Mouse (Mus musculus): Measurements from ENCODE around the gene Ushbp1. TPM values are rescaled to one million over a fixed set of nuclear protein-coding genes. Genes with fewer than 3 reads are reported as not detected.
A peak's percentile ranks its signal among the peaks of the same experiment; 100 is the strongest.

The Ushbp1 gene
- polyA plus RNA-seq, 1 experiment = 0.04 TPM

DNA sequence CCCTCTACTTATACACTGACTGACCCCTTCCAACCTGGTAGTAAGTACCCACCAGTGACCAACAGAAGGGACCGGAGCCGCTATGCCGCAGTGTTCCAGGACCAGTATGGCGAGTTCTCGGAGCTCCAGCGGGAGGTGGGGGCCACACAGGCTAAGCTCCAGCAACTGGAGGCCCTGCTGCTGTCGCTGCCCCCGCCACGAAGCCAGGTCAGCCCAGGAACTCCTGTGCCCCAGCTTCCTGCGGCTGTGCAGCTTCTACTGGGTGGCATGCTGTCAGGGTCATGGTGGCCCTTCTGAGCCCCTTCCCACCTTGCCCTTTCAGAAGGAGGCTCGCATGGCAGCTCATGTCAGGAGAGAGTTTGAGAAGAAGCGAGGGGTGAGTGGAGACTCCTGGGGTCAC is 23.2 kb downstream of the Ushbp1 start:
- Histone ChIP-seq H3K36me3 (ENCODE audit: control insufficient read depth, insufficient read depth) (peaks cover 46% of the 10 kb centered on the region), H3K27me3 (ENCODE audit: control insufficient read depth, insufficient read depth, insufficient read length) (no peaks in the 10 kb centered on the region), H3K4me3 (ENCODE audit: insufficient read depth, poor library complexity, severe bottlenecking) (no peak overlapping the region), H3K79me2 (ENCODE audit: control insufficient read depth, insufficient read depth) (peaks cover 16% of the 10 kb centered on the region), H3K79me3 (ENCODE audit: low read depth) (no peaks in the 10 kb centered on the region), H3ac (ENCODE audit: control insufficient read depth, insufficient read length, low read depth) (no peak overlapping the region)
- TF ChIP-seq CTCF (IDR thresholded peaks at IDR 0.05; ENCODE audit: control insufficient read depth, insufficient read depth, insufficient read length) = no peak

DNA sequence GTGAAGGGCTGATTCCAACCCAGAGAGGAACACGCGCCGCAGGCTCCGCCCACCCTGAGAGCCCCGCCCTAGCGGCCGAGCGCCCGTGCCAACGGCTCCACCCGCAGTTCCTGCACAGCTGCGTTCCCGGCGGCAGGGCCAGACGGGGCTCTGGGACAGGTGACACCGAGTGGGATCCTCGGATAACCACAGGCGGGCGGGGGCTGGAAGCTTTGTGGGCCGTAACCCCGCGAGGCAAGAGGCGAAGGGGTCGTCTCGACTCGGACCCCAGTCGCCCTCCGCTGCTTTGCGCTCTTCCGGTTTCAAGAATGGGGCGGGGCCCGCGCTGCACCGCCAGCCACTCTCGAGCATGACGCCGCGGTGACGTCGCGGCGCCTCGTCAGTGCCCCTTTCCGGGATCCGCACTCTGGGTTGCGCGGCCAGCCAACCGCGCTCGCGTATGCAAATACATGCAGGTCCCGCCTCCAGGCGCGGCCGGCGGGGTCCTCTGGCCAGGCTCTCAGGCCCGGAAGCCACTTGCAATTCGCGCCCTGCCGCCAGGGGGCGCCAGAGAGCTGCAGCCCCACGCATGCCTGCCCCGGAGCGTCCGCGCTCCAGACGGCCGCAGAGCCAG is 24.3 kb downstream of the Ushbp1 start, which contains the start of gene Ocel1:
Gene Ocel1, plus strand, starts transcription at position 63 of the 613 bp plus-strand sequence.
- peak within 1 kb of the TSS; percentile 31 for H3K4me3 ChIP-seq (ENCODE audit: insufficient read depth, poor library complexity, severe bottlenecking)
- H3ac ChIP-seq (ENCODE audit: control insufficient read depth, insufficient read length, low read depth) = peak within 1 kb of the TSS; percentile 83
- no peaks in the 10 kb centered on the region for H3K79me3 ChIP-seq (ENCODE audit: low read depth)
- peaks cover 36% of the 10 kb centered on the region for H3K36me3 ChIP-seq (ENCODE audit: control insufficient read depth, insufficient read depth)
- peaks cover 16% of the 10 kb centered on the region for H3K79me2 ChIP-seq (ENCODE audit: control insufficient read depth, insufficient read depth)
- no peaks in the 10 kb centered on the region for H3K27me3 ChIP-seq (ENCODE audit: control insufficient read depth, insufficient read depth, insufficient read length)
- peak; percentile 13 for TF ChIP-seq MAX (IDR thresholded peaks at IDR 0.05)
- peak; percentile 97 for TF ChIP-seq CTCF (IDR thresholded peaks at IDR 0.05; ENCODE audit: control insufficient read depth, insufficient read depth, insufficient read length)
- TF ChIP-seq CEBPB (IDR thresholded peaks at IDR 0.05; ENCODE audit: low read depth) = no peak
- peak; percentile 1 for TF ChIP-seq MYOD1 (IDR thresholded peaks at IDR 0.05; ENCODE audit: control insufficient read depth, insufficient read length, low read depth)

DNA sequence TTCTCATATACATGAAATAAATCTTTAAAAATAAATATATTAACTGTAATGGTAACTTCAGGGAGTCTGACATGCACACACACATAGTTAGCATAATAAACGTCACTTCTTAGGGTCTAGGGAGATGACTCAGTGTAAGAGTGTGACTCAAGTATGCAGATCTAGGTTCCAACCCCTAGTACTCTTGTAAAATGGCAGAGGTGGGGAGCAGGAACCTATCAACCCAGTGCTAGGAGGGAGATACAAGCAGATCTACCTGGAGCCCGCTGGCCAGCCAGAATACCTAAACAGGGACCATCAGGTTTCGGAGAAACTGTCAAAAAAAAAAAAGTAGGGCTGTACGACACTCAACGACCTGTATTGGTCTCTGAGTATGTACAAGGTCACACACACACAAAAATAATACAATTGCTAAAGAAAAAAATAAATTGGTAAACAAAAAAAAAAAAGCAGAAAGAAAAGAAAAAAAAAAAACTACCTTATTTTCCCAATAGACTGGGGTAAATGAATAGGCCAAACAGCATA is 24.8 kb downstream of the Ushbp1 start:
- Histone ChIP-seq H3K27me3 (ENCODE audit: control insufficient read depth, insufficient read depth, insufficient read length) (no peaks in the 10 kb centered on the region), H3K36me3 (ENCODE audit: control insufficient read depth, insufficient read depth) (peaks cover 35% of the 10 kb centered on the region), H3K79me3 (ENCODE audit: low read depth) (no peaks in the 10 kb centered on the region), H3K4me3 (ENCODE audit: insufficient read depth, poor library complexity, severe bottlenecking) (peak overlapping the region; percentile 31), H3ac (ENCODE audit: control insufficient read depth, insufficient read length, low read depth) (no peak overlapping the region), H3K79me2 (ENCODE audit: control insufficient read depth, insufficient read depth) (peaks cover 16% of the 10 kb centered on the region)
- no peak for TF ChIP-seq CTCF (IDR thresholded peaks at IDR 0.05; ENCODE audit: control insufficient read depth, insufficient read depth, insufficient read length)
- TF ChIP-seq FOSL1 (IDR thresholded peaks at IDR 0.05; ENCODE audit: insufficient read depth, low read length, poor library complexity, severe bottlenecking) = no peak
- no peak for TF ChIP-seq MAX (IDR thresholded peaks at IDR 0.05)
- TF ChIP-seq USF1 (IDR thresholded peaks at IDR 0.05; ENCODE audit: low read depth) = no peak
- no peak for TF ChIP-seq CEBPB (IDR thresholded peaks at IDR 0.05; ENCODE audit: low read depth)
- TF ChIP-seq MYOG (IDR thresholded peaks at IDR 0.05; ENCODE audit: control insufficient read depth, extremely low read depth, insufficient read length) = no peak
- TF ChIP-seq MYOD1 (IDR thresholded peaks at IDR 0.05; ENCODE audit: control insufficient read depth, insufficient read length, low read depth) = no peak

DNA sequence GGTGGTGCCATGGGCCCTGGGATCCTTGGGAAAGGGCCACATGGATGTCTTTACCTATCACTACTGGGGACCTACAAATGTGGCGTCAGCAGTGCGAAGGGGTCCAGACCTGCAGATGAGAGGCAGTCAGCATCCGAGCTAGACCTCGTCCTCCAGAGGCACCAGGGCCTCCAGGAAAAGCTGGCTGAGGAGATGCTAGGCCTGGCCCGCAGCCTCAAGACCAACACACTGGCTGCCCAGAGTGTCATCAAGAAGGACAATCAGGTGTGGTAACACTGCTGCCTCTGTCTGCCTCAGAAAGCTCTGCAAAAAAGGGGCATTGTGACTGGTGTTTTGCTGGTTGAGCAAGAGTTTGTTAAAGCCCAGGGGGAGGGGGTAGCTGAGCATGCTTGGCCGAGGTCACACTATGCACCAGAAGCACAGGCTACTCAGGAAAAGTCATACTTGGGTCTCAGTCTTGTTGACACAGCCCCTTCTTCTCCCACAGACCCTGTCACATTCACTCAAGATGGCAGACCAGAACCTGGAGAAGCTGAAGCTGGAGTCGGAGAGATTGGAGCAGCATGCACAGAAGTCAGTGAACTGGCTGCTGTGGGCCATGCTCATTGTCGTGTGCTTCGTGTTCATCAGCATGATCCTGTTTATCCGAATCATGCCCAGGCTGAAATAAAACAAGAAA is 26.4 kb downstream of the Ushbp1 start:
- Histone ChIP-seq H3K4me3 (ENCODE audit: insufficient read depth, poor library complexity, severe bottlenecking) (no peak overlapping the region), H3K27me3 (ENCODE audit: control insufficient read depth, insufficient read depth, insufficient read length) (no peaks in the 10 kb centered on the region), H3ac (ENCODE audit: control insufficient read depth, insufficient read length, low read depth) (no peak overlapping the region), H3K79me2 (ENCODE audit: control insufficient read depth, insufficient read depth) (peaks cover 16% of the 10 kb centered on the region), H3K79me3 (ENCODE audit: low read depth) (no peaks in the 10 kb centered on the region), H3K36me3 (ENCODE audit: control insufficient read depth, insufficient read depth) (peaks cover 26% of the 10 kb centered on the region)
- no peak for TF ChIP-seq FOSL1 (IDR thresholded peaks at IDR 0.05; ENCODE audit: insufficient read depth, low read length, poor library complexity, severe bottlenecking)
- TF ChIP-seq MYOG (IDR thresholded peaks at IDR 0.05; ENCODE audit: control insufficient read depth, extremely low read depth, insufficient read length) = no peak
- no peak for TF ChIP-seq USF1 (IDR thresholded peaks at IDR 0.05; ENCODE audit: low read depth)
- no peak for TF ChIP-seq MAX (IDR thresholded peaks at IDR 0.05)
- TF ChIP-seq CEBPB (IDR thresholded peaks at IDR 0.05; ENCODE audit: low read depth) = no peak
- TF ChIP-seq CTCF (IDR thresholded peaks at IDR 0.05; ENCODE audit: control insufficient read depth, insufficient read depth, insufficient read length) = no peak
- TF ChIP-seq MYOD1 (IDR thresholded peaks at IDR 0.05; ENCODE audit: control insufficient read depth, insufficient read length, low read depth) = no peak

DNA sequence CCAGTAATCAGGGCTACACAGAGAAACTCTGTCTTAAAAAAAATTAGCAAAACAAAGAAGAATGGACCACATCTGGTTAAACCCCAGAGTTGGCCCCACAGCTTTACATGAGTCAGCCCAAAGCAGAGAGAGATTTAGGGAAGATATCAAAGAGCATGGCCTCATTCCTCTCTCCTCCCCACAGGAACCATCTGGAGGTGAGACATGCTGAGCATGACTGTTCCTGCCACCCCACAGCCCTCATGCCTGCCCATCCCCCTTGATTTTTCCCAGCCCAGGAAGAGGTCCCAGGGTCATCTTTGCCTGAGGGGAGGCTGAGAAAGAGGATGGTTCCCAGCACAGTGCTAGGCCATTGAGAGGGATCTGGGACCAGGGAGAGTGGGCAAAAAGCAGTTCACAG is 27.2 kb downstream of the Ushbp1 start:
- peaks cover 16% of the 10 kb centered on the region for H3K79me2 ChIP-seq (ENCODE audit: control insufficient read depth, insufficient read depth)
- H3ac ChIP-seq (ENCODE audit: control insufficient read depth, insufficient read length, low read depth) = no peak overlapping the region
- peaks cover 19% of the 10 kb centered on the region for H3K36me3 ChIP-seq (ENCODE audit: control insufficient read depth, insufficient read depth)
- no peaks in the 10 kb centered on the region for H3K27me3 ChIP-seq (ENCODE audit: control insufficient read depth, insufficient read depth, insufficient read length)
- no peak for TF ChIP-seq MAX (IDR thresholded peaks at IDR 0.05)
- TF ChIP-seq MYOD1 (IDR thresholded peaks at IDR 0.05; ENCODE audit: control insufficient read depth, insufficient read length, low read depth) = no peak
- TF ChIP-seq CEBPB (IDR thresholded peaks at IDR 0.05; ENCODE audit: low read depth) = no peak
- no peak for TF ChIP-seq FOSL1 (IDR thresholded peaks at IDR 0.05; ENCODE audit: insufficient read depth, low read length, poor library complexity, severe bottlenecking)
- TF ChIP-seq USF1 (IDR thresholded peaks at IDR 0.05; ENCODE audit: low read depth) = no peak
- no peak for TF ChIP-seq MYOG (IDR thresholded peaks at IDR 0.05; ENCODE audit: control insufficient read depth, extremely low read depth, insufficient read length)
- TF ChIP-seq CTCF (IDR thresholded peaks at IDR 0.05; ENCODE audit: control insufficient read depth, insufficient read depth, insufficient read length) = no peak
- no peak overlapping the region for H3K4me3 ChIP-seq (ENCODE audit: insufficient read depth, poor library complexity, severe bottlenecking)
- no peaks in the 10 kb centered on the region for H3K79me3 ChIP-seq (ENCODE audit: low read depth)

Measured in C2C12 (cell line).